Mouse (Mus musculus): ENCODE results near the gene Mdm4. TPM values are rescaled to one million over a fixed set of nuclear protein-coding genes. Genes with fewer than 3 reads are reported as not detected.

Mdm4 gene
- total and polyA plus RNA-seq, 3 experiments: 22.9 to 25.9 (median 23.7) TPM

GRCm38 (mm10) chr1:132919258-132919657 is 111.1 kb downstream of the Mdm4 start:
- no peak for TF ChIP-seq EP300 (IDR thresholded peaks at IDR 0.05; ENCODE audit: insufficient read depth, low read depth, low read length)
- TF ChIP-seq CTCF (IDR thresholded peaks at IDR 0.05): no peak
- TF ChIP-seq POLR2A (IDR thresholded peaks at IDR 0.05; ENCODE audit: insufficient read depth, low read depth, low read length): no peak

GRCm38 (mm10) chr1:132918117-132918680 is 112.2 kb downstream of the Mdm4 start:
- Histone ChIP-seq H3K4me3 (no peak overlapping the region), H3K9ac (ENCODE audit: low read depth, low read length) (no peak overlapping the region), H3K36me3 (ENCODE audit: control insufficient read depth, insufficient read depth, low read length) (no peaks in the 10 kb centered on the region), H3K79me2 (replicated peaks; ENCODE audit: control insufficient read depth, insufficient read depth, low read length) (no peaks in the 10 kb centered on the region), H3K4me1 (ENCODE audit: control insufficient read depth, insufficient read depth, low read length) (no peaks in the 10 kb centered on the region), H3K27me3 (ENCODE audit: control insufficient read depth, insufficient read depth, low read length) (no peaks in the 10 kb centered on the region), H3K27ac (no peak overlapping the region)
- WGBS: 45% methylated on average over 10 of the region's 10 CpGs
- intact Hi-C loops (cut with DNase I): no loop called here
- TF ChIP-seq POLR2A (IDR thresholded peaks at IDR 0.05; ENCODE audit: insufficient read depth, low read depth, low read length) (no peak), CTCF (IDR thresholded peaks at IDR 0.05) (no peak), EP300 (IDR thresholded peaks at IDR 0.05; ENCODE audit: insufficient read depth, low read depth, low read length) (no peak)
- DNase-seq: no peak

More at GRCm38 (mm10) chr1:132919258-132919657, 111.1 kb downstream of the Mdm4 start:
- H3K4me3 ChIP-seq: no peak overlapping the region
- no peak overlapping the region for H3K27ac ChIP-seq
- 88% methylated on average over 8 of the region's 8 CpGs for WGBS
- intact Hi-C loops (cut with DNase I): no loop called here
- H3K4me1 ChIP-seq (ENCODE audit: control insufficient read depth, insufficient read depth, low read length): no peaks in the 10 kb centered on the region
- no peaks in the 10 kb centered on the region for H3K27me3 ChIP-seq (ENCODE audit: control insufficient read depth, insufficient read depth, low read length)
- no peak overlapping the region for H3K9ac ChIP-seq (ENCODE audit: low read depth, low read length)
- no peaks in the 10 kb centered on the region for H3K79me2 ChIP-seq (replicated peaks; ENCODE audit: control insufficient read depth, insufficient read depth, low read length)
- H3K36me3 ChIP-seq (ENCODE audit: control insufficient read depth, insufficient read depth, low read length): no peaks in the 10 kb centered on the region
- DNase-seq: no peak

- DNase-seq: no peak
- no peak for TF ChIP-seq CTCF (IDR thresholded peaks at IDR 0.05)
- TF ChIP-seq POLR2A (IDR thresholded peaks at IDR 0.05; ENCODE audit: insufficient read depth, low read depth, low read length): no peak
- no peak for TF ChIP-seq EP300 (IDR thresholded peaks at IDR 0.05; ENCODE audit: insufficient read depth, low read depth, low read length)
- Histone ChIP-seq H3K4me3 (no peak overlapping the region), H3K9ac (ENCODE audit: low read depth, low read length) (no peak overlapping the region), H3K36me3 (ENCODE audit: control insufficient read depth, insufficient read depth, low read length) (no peaks in the 10 kb centered on the region), H3K79me2 (replicated peaks; ENCODE audit: control insufficient read depth, insufficient read depth, low read length) (no peaks in the 10 kb centered on the region), H3K4me1 (ENCODE audit: control insufficient read depth, insufficient read depth, low read length) (no peaks in the 10 kb centered on the region), H3K27ac (no peak overlapping the region), H3K27me3 (ENCODE audit: control insufficient read depth, insufficient read depth, low read length) (no peaks in the 10 kb centered on the region)
- intact Hi-C loops (cut with DNase I): no loop called here
- 28% methylated on average over 8 of the region's 8 CpGs for WGBS
Observed at GRCm38 (mm10) chr1:132917554-132917953, 112.8 kb downstream of the Mdm4 start.

GRCm38 (mm10) chr1:132915849-132916493 is 114.4 kb downstream of the Mdm4 start:
- Histone ChIP-seq H3K36me3 (ENCODE audit: control insufficient read depth, insufficient read depth, low read length) (no peaks in the 10 kb centered on the region), H3K4me3 (no peak overlapping the region), H3K9ac (ENCODE audit: low read depth, low read length) (no peak overlapping the region), H3K79me2 (replicated peaks; ENCODE audit: control insufficient read depth, insufficient read depth, low read length) (no peaks in the 10 kb centered on the region), H3K27me3 (ENCODE audit: control insufficient read depth, insufficient read depth, low read length) (no peaks in the 10 kb centered on the region), H3K27ac (no peak overlapping the region), H3K4me1 (ENCODE audit: control insufficient read depth, insufficient read depth, low read length) (no peaks in the 10 kb centered on the region)
- intact Hi-C loops (cut with DNase I): no loop called here
- 56% methylated on average over 6 of the region's 6 CpGs for WGBS
- no peak for DNase-seq
- TF ChIP-seq EP300 (IDR thresholded peaks at IDR 0.05; ENCODE audit: insufficient read depth, low read depth, low read length): no peak
- TF ChIP-seq CTCF (IDR thresholded peaks at IDR 0.05): no peak
- TF ChIP-seq POLR2A (IDR thresholded peaks at IDR 0.05; ENCODE audit: insufficient read depth, low read depth, low read length): no peak

GRCm38 (mm10) chr1:132910414-132911041 is 119.8 kb downstream of the Mdm4 start:
- DNase-seq: no peak
- Histone ChIP-seq H3K27me3 (ENCODE audit: control insufficient read depth, insufficient read depth, low read length) (no peaks in the 10 kb centered on the region), H3K4me1 (ENCODE audit: control insufficient read depth, insufficient read depth, low read length) (no peaks in the 10 kb centered on the region), H3K36me3 (ENCODE audit: control insufficient read depth, insufficient read depth, low read length) (no peaks in the 10 kb centered on the region), H3K9ac (ENCODE audit: low read depth, low read length) (no peak overlapping the region), H3K79me2 (replicated peaks; ENCODE audit: control insufficient read depth, insufficient read depth, low read length) (no peaks in the 10 kb centered on the region), H3K4me3 (no peak overlapping the region), H3K27ac (no peak overlapping the region)
- intact Hi-C loops (cut with DNase I): no loop called here
- no peak for TF ChIP-seq EP300 (IDR thresholded peaks at IDR 0.05; ENCODE audit: insufficient read depth, low read depth, low read length)
- TF ChIP-seq CTCF (IDR thresholded peaks at IDR 0.05): no peak
- TF ChIP-seq POLR2A (IDR thresholded peaks at IDR 0.05; ENCODE audit: insufficient read depth, low read depth, low read length): no peak
- 76% methylated on average over 11 of the region's 11 CpGs for WGBS

GRCm38 (mm10) chr1:132909951-132910350 is 120.4 kb downstream of the Mdm4 start:
- Histone ChIP-seq H3K27me3 (ENCODE audit: control insufficient read depth, insufficient read depth, low read length) (no peaks in the 10 kb centered on the region), H3K4me1 (ENCODE audit: control insufficient read depth, insufficient read depth, low read length) (no peaks in the 10 kb centered on the region), H3K79me2 (replicated peaks; ENCODE audit: control insufficient read depth, insufficient read depth, low read length) (no peaks in the 10 kb centered on the region), H3K27ac (no peak overlapping the region), H3K36me3 (ENCODE audit: control insufficient read depth, insufficient read depth, low read length) (no peaks in the 10 kb centered on the region), H3K4me3 (no peak overlapping the region), H3K9ac (ENCODE audit: low read depth, low read length) (no peak overlapping the region)
- DNase-seq: no peak
- no peak for TF ChIP-seq CTCF (IDR thresholded peaks at IDR 0.05)
- no peak for TF ChIP-seq POLR2A (IDR thresholded peaks at IDR 0.05; ENCODE audit: insufficient read depth, low read depth, low read length)
- TF ChIP-seq EP300 (IDR thresholded peaks at IDR 0.05; ENCODE audit: insufficient read depth, low read depth, low read length): no peak
- 83% methylated on average over 1 of the region's 1 CpGs for WGBS
- intact Hi-C loops (cut with DNase I): no loop called here

Small RNA genes within 50 kb of the gene (microRNA-seq; reads per million reads assigned to microRNA genes)
- 0 reads per million in 2 experiments for gene Gm44300

Other genes with a start within 250 kb of the Mdm4 start
- 1 to 10 TPM; 3.2 to 4.2 TPM for gene Lrrn2, start 150.3 kb downstream of the Mdm4 start, total RNA-seq (2021)
- gene Lrrn2, start 150.3 kb downstream of the Mdm4 start, polyA plus RNA-seq (2012; rRNA removed): 6.1 and 7.3 TPM in 2 replicates
- gene Pik3c2b, start 15.1 kb upstream of the Mdm4 start, total RNA-seq (2021): 10 to 100 TPM; 14.6 to 19.4 TPM
- 19.9 and 22.0 TPM in 2 replicates for gene Pik3c2b, start 15.1 kb upstream of the Mdm4 start, polyA plus RNA-seq (2012; rRNA removed)
- gene Ppp1r15b, start 100.6 kb upstream of the Mdm4 start, total RNA-seq (2021): 10 to 100 TPM; 21.5 to 22.8 TPM
- gene Ppp1r15b, start 100.6 kb upstream of the Mdm4 start, polyA plus RNA-seq (2012; rRNA removed): 8.6 and 12.8 TPM in 2 replicates
- 10 to 100 TPM; 51.0 to 67.5 TPM for gene Plekha6, start 133.6 kb upstream of the Mdm4 start, total RNA-seq (2021)
- 55.2 and 81.4 TPM in 2 replicates for gene Plekha6, start 133.6 kb upstream of the Mdm4 start, polyA plus RNA-seq (2012; rRNA removed)